Mouse (Mus musculus): Measurements from ENCODE around the gene Fbxw2. TPM values are rescaled to one million over a fixed set of nuclear protein-coding genes. Genes with fewer than 3 reads are reported as not detected.
"Not testable (repeated sequence)": the region's sequence is repeated elsewhere in the genome, so short reads cannot be mapped to it uniquely, and the experiment has no call there.

The Fbxw2 gene
- total and polyA plus RNA-seq, 2 experiments from 2014 or later: 120 to 130 TPM

- Histone ChIP-seq H3K9me3 (ENCODE audit: low read length) (no peaks in the 10 kb centered on the region), H3K36me3 (ENCODE audit: insufficient read depth) (no peaks in the 10 kb centered on the region), H3K27me3 (ENCODE audit: insufficient read depth, low read length) (no peaks in the 10 kb centered on the region), H3K9ac (no peak overlapping the region), H3K4me1 (ENCODE audit: insufficient read depth) (no peaks in the 10 kb centered on the region), H3K4me3 (ENCODE audit: low read depth, low read length) (no peak overlapping the region), H3K27ac (ENCODE audit: low read depth, low read length) (no peak overlapping the region), H3K4me2 (ENCODE audit: low read depth) (no peak overlapping the region)
- ATAC-seq (no peak), DNase-seq (no peak)
- no peak for TF ChIP-seq CTCF (IDR thresholded peaks at IDR 0.05; ENCODE audit: low read depth)
- 89% methylated on average over 2 of the region's 2 CpGs for WGBS
Observed at GRCm38 (mm10) chr2:34762174-34762573, 63.9 kb downstream of the Fbxw2 start.

- not testable (repeated sequence) for H3K4me1 ChIP-seq (ENCODE audit: insufficient read depth); DNase-seq; H3K36me3 ChIP-seq (ENCODE audit: insufficient read depth); H3K4me2 ChIP-seq (ENCODE audit: low read depth); H3K9ac ChIP-seq; ATAC-seq; H3K4me3 ChIP-seq (ENCODE audit: low read depth, low read length); H3K27ac ChIP-seq (ENCODE audit: low read depth, low read length); H3K9me3 ChIP-seq (ENCODE audit: low read length); H3K27me3 ChIP-seq (ENCODE audit: insufficient read depth, low read length)
- WGBS: 86% methylated on average over 5 of the region's 5 CpGs
Observed at GRCm38 (mm10) chr2:34761272-34761671, 64.8 kb downstream of the Fbxw2 start.

GRCm38 (mm10) chr2:34757341-34757740, 68.8 kb downstream of the Fbxw2 start:
- Histone ChIP-seq H3K4me2 (ENCODE audit: low read depth) (no peak overlapping the region), H3K27me3 (ENCODE audit: insufficient read depth, low read length) (no peaks in the 10 kb centered on the region), H3K4me1 (ENCODE audit: insufficient read depth) (peaks cover 5% of the 10 kb centered on the region), H3K36me3 (ENCODE audit: insufficient read depth) (no peaks in the 10 kb centered on the region), H3K4me3 (ENCODE audit: low read depth, low read length) (no peak overlapping the region), H3K27ac (ENCODE audit: low read depth, low read length) (no peak overlapping the region), H3K9me3 (ENCODE audit: low read length) (no peaks in the 10 kb centered on the region), H3K9ac (no peak overlapping the region)
- no peak for DNase-seq
- no peak for ATAC-seq
- WGBS: 78% methylated on average over 1 of the region's 1 CpGs
- no peak for TF ChIP-seq CTCF (IDR thresholded peaks at IDR 0.05; ENCODE audit: low read depth)

GRCm38 (mm10) chr2:34754551-34755358, 71.4 kb downstream of the Fbxw2 start, which contains the start of gene Gapvd1:
Gapvd1 (minus strand) TSS chr2:34755232.
- peak within 1 kb of the TSS; percentile 96 for H3K4me3 ChIP-seq (ENCODE audit: low read depth, low read length)
- peak within 1 kb of the TSS; percentile 60 for H3K4me2 ChIP-seq (ENCODE audit: low read depth)
- DNase-seq: peak; percentile 73
- peak within 1 kb of the TSS; percentile 92 for H3K9ac ChIP-seq
- no peaks in the 10 kb centered on the region for H3K27me3 ChIP-seq (ENCODE audit: insufficient read depth, low read length)
- H3K36me3 ChIP-seq (ENCODE audit: insufficient read depth): no peaks in the 10 kb centered on the region
- H3K9me3 ChIP-seq (ENCODE audit: low read length): no peaks in the 10 kb centered on the region
- peak; percentile 23; the same call in 1 of the 2 replicates for ATAC-seq
- peak within 1 kb of the TSS; percentile 90 for H3K27ac ChIP-seq (ENCODE audit: low read depth, low read length)
- no peak for TF ChIP-seq CTCF (IDR thresholded peaks at IDR 0.05; ENCODE audit: low read depth)
- 2% methylated on average over 13 of the region's 14 CpGs for WGBS
- peaks cover 11% of the 10 kb centered on the region for H3K4me1 ChIP-seq (ENCODE audit: insufficient read depth)

Other genes with a start within 250 kb of the Fbxw2 start
- gene Gapvd1, start 71.1 kb downstream of the Fbxw2 start, total RNA-seq (2014; rRNA removed): 106 and 108 TPM in 2 replicates
- 59.4 and 94.1 TPM in 2 replicates for gene Gapvd1, start 71.1 kb downstream of the Fbxw2 start, polyA plus RNA-seq (2015; fragmentation: Nextera tagmentation; extraction: Ambion mirVana)
- 243 and 295 TPM in 2 replicates for gene Hspa5, start 54.3 kb downstream of the Fbxw2 start, total RNA-seq (2014; rRNA removed)
- gene Hspa5, start 54.3 kb downstream of the Fbxw2 start, polyA plus RNA-seq (2015; fragmentation: Nextera tagmentation; extraction: Ambion mirVana): 292 and 294 TPM in 2 replicates
- 15.6 and 19.4 TPM in 2 replicates for gene Rabepk, start 26.4 kb downstream of the Fbxw2 start, total RNA-seq (2014; rRNA removed)
- 26.1 and 27.3 TPM in 2 replicates for gene Rabepk, start 26.4 kb downstream of the Fbxw2 start, polyA plus RNA-seq (2015; fragmentation: Nextera tagmentation; extraction: Ambion mirVana)
- 0.08 and 0.24 TPM in 2 replicates for gene Gm34653, start 6.7 kb upstream of the Fbxw2 start, total RNA-seq (2014; rRNA removed)
- gene Gm34653, start 6.7 kb upstream of the Fbxw2 start, polyA plus RNA-seq (2015; fragmentation: Nextera tagmentation; extraction: Ambion mirVana): 0.15 TPM in 1 of 2 replicates, not detected in the other
- gene Cutal, start 48.1 kb upstream of the Fbxw2 start, total RNA-seq (2014; rRNA removed): 0.38 and 0.43 TPM in 2 replicates
- gene Cutal, start 48.1 kb upstream of the Fbxw2 start, polyA plus RNA-seq (2015; fragmentation: Nextera tagmentation; extraction: Ambion mirVana): 0.29 and 0.39 TPM in 2 replicates
- gene Psmd5, start 48.7 kb upstream of the Fbxw2 start, total RNA-seq (2014; rRNA removed): 40.5 and 43.3 TPM in 2 replicates
- gene Psmd5, start 48.7 kb upstream of the Fbxw2 start, polyA plus RNA-seq (2015; fragmentation: Nextera tagmentation; extraction: Ambion mirVana): 84.6 and 85.2 TPM in 2 replicates
- gene Phf19, start 87.7 kb upstream of the Fbxw2 start, total RNA-seq (2014; rRNA removed): 1.5 and 2.5 TPM in 2 replicates
- 1.5 and 2.4 TPM in 2 replicates for gene Phf19, start 87.7 kb upstream of the Fbxw2 start, polyA plus RNA-seq (2015; fragmentation: Nextera tagmentation; extraction: Ambion mirVana)
- gene Traf1, start 135.5 kb upstream of the Fbxw2 start, total RNA-seq (2014; rRNA removed): 0.86 and 2.2 TPM in 2 replicates
- gene Traf1, start 135.5 kb upstream of the Fbxw2 start, polyA plus RNA-seq (2015; fragmentation: Nextera tagmentation; extraction: Ambion mirVana): 1.9 and 2.7 TPM in 2 replicates
- 0.46 and 1.1 TPM in 2 replicates for gene Hc, start 235.1 kb upstream of the Fbxw2 start, total RNA-seq (2014; rRNA removed)
- 0.28 and 1.3 TPM in 2 replicates for gene Hc, start 235.1 kb upstream of the Fbxw2 start, polyA plus RNA-seq (2015; fragmentation: Nextera tagmentation; extraction: Ambion mirVana)